Mouse (Mus musculus) ES-E14 (cell line): ENCODE measurements around the gene Gm20662. TPM values are rescaled to one million over a fixed set of nuclear protein-coding genes. Genes with fewer than 3 reads are reported as not detected.
A peak's percentile ranks its signal among the peaks of the same experiment; 100 is the strongest.

Experiments
- DNase-seq: peaks from one replicate; pipeline ENCODE4 v3.0.0-alpha.2; 2013; ENCODE audit warnings: low read depth, low spot score
- H3K27ac ChIP-seq: 2 replicates; pipeline ENCODE4 v1.5.1; 2012; ENCODE audit warnings: low read depth, mild to moderate bottlenecking, low read length, moderate library complexity, mixed read lengths; ENCODE audit not compliant: poor library complexity, insufficient read depth, severe bottlenecking
- H3K36me3 ChIP-seq: 2 replicates; pipeline ENCODE4 v1.6.1; 2012; ENCODE audit warnings: mild to moderate bottlenecking, low read length, moderate library complexity, mixed read lengths; ENCODE audit not compliant: control insufficient read depth, poor library complexity, insufficient read depth, severe bottlenecking
- H3K4me1 ChIP-seq, 2 experiments: fragments of 150-350 bp in 1 of 2; sonication (generic) in 1 of 2; 2 replicates each; pipeline ENCODE4 v1.6.1; 2012; ENCODE audit warnings: low read length in 2 of 2, mild to moderate bottlenecking in 1 of 2, mixed read lengths in 1 of 2; ENCODE audit not compliant: control insufficient read depth in 2 of 2, insufficient read depth in 2 of 2, poor library complexity in 1 of 2
- H3K4me3 ChIP-seq, 2 experiments: fragments of 150-350 bp in 1 of 2; sonication (generic) in 1 of 2; 2 replicates each; pipeline ENCODE4 v1.5.1; 2012; ENCODE audit warnings: low read length in 2 of 2, low read depth in 1 of 2, mild to moderate bottlenecking in 1 of 2, mixed read lengths in 1 of 2; ENCODE audit not compliant: insufficient read depth in 1 of 2, poor library complexity in 1 of 2, severe bottlenecking in 1 of 2
- H3K9ac ChIP-seq: 2 replicates; pipeline ENCODE4 v1.6.1; 2012; ENCODE audit warnings: low read depth, mild to moderate bottlenecking, low read length, mixed read lengths; ENCODE audit not compliant: poor library complexity, insufficient read depth, severe bottlenecking
- H3K9me3 ChIP-seq: fragments of 150-350 bp; sonication (generic); 2 replicates; pipeline ENCODE4 v1.6.1; 2012; ENCODE audit warnings: low read depth, mild to moderate bottlenecking, low read length; ENCODE audit not compliant: control insufficient read depth, insufficient read depth
- CHD2 ChIP-seq: IDR thresholded peaks from 2 replicates; pipeline ENCODE4 v1.6.1; 2014; ENCODE audit warnings: mild to moderate bottlenecking, low read depth, low read length, inconsistent platforms
- HCFC1 ChIP-seq: IDR thresholded peaks from 2 replicates; pipeline ENCODE4 v1.6.1; 2012; ENCODE audit warnings: low read length, inconsistent platforms, borderline replicate concordance; ENCODE audit not compliant: insufficient read depth
- MAFK ChIP-seq: IDR thresholded peaks from 2 replicates; pipeline ENCODE4 v1.6.1; 2014; ENCODE audit warnings: mild to moderate bottlenecking, low read depth, low read length, inconsistent platforms; ENCODE audit not compliant: insufficient read depth
- ZC3H11A ChIP-seq: IDR thresholded peaks from 2 replicates; pipeline ENCODE4 v1.6.1; 2012; ENCODE audit warnings: low read depth, mild to moderate bottlenecking, inconsistent platforms, low read length, borderline replicate concordance
- ZNF384 ChIP-seq: IDR thresholded peaks from 2 replicates; pipeline ENCODE4 v1.6.1; 2012; ENCODE audit warnings: low read depth, low read length, inconsistent platforms
- in situ Hi-C, 2 experiments: fragments of 600-800 bp; cut with MboI; formaldehyde crosslinking; loops; one replicate each; pipeline ENCODE4 v1.15.1; 2025; ENCODE audit warnings: low sequenced_read_pairs in 2 of 2, inconsistent platforms in 1 of 2; ENCODE audit not compliant: unreplicated experiment in 2 of 2
- total RNA-seq: library from RNA; depleted of rRNA; stranded (reverse); fragments of 300-350 nt; gene quantifications from 2 replicates; pipeline ENCODE4 v1.2.3, GENCODE M21; 2012

Gm20662 gene
- total RNA-seq, 1 experiment, result 0.45 TPM

- H3K27ac ChIP-seq, result no peak overlapping the region
- peaks cover 4% of the 10 kb centered on the region; the same call in 1 of the 2 replicates for H3K36me3 ChIP-seq
- DNase-seq, result no peak
- H3K4me3 ChIP-seq, result no peak overlapping the region
- H3K9me3 ChIP-seq, result no peaks in the 10 kb centered on the region
- H3K9ac ChIP-seq, result no peak overlapping the region
- no peaks in the 10 kb centered on the region for H3K4me1 ChIP-seq
- TF ChIP-seq ZNF384 (no peak), ZC3H11A (no peak), CHD2 (no peak), HCFC1 (no peak)
- in situ Hi-C loops, result no loop called here
These were observed 67.2 kb downstream of the Gm20662 start for GRCm38 (mm10) chr9:108063361-108063760.

- H3K9ac ChIP-seq, result no peak overlapping the region
- DNase-seq, result no peak
- no peaks in the 10 kb centered on the region for H3K9me3 ChIP-seq
- H3K4me3 ChIP-seq, result no peak overlapping the region
- H3K4me1 ChIP-seq, result no peaks in the 10 kb centered on the region
- H3K27ac ChIP-seq, result no peak overlapping the region
- peaks cover 8% of the 10 kb centered on the region; the same call in 1 of the 2 replicates for H3K36me3 ChIP-seq
- peak; percentile 47; the same call in 1 of the 2 replicates for TF ChIP-seq ZC3H11A
- no peak for TF ChIP-seq MAFK
- in situ Hi-C loops, result loop anchor here in 1 of 2 experiments (5.0 kb wide), 1 partner anchor 163 kb away; no protein-coding TSS in a partner anchor
These were observed 69.4 kb downstream of the Gm20662 start for GRCm38 (mm10) chr9:108065491-108066011.

DNA sequence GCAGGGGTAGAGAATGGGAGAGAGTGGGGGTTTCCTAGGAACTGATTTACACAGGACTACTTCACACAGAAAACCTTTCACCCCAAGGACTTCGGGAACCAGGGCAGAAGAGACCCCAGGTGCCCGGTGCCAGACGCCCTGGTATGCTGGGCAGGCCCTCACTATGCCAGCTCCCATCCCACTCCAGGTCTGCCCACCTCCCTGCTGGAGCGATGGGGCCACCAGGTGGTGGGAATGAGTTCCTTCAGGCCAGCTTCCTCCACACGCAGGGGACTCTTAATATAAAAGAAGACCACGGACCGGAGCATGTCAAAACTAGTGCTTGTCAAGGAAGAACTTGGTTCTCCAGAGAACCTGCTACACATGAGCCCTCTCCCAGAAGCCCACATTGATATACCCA, 71.0 kb downstream of the Gm20662 start:
- H3K9me3 ChIP-seq, result no peaks in the 10 kb centered on the region
- H3K36me3 ChIP-seq, result peaks cover 13% of the 10 kb centered on the region; the same call in 1 of the 2 replicates
- H3K4me1 ChIP-seq, result no peaks in the 10 kb centered on the region
- no peak overlapping the region for H3K4me3 ChIP-seq
- DNase-seq, result no peak
- no peak overlapping the region for H3K9ac ChIP-seq
- TF ChIP-seq MAFK, result no peak
- no peak for TF ChIP-seq CHD2
- TF ChIP-seq ZC3H11A, result no peak
- no peak for TF ChIP-seq HCFC1
- TF ChIP-seq ZNF384, result no peak
- in situ Hi-C loops, result loop anchor here in 1 of 2 experiments (5.0 kb wide), 1 partner anchor 165 kb away; no protein-coding TSS in a partner anchor
- no peak overlapping the region for H3K27ac ChIP-seq

GRCm38 (mm10) chr9:108067900-108068299, 71.8 kb downstream of the Gm20662 start:
- peaks cover 13% of the 10 kb centered on the region; the same call in 1 of the 2 replicates for H3K36me3 ChIP-seq
- DNase-seq, result peak; percentile 85
- TF ChIP-seq HCFC1 (no peak), ZNF384 (no peak), ZC3H11A (peak; percentile 44; the same call in 1 of the 2 replicates)
- H3K9me3 ChIP-seq, result no peaks in the 10 kb centered on the region
- no peak overlapping the region for H3K9ac ChIP-seq
- H3K27ac ChIP-seq, result no peak overlapping the region
- H3K4me1 ChIP-seq, result no peaks in the 10 kb centered on the region
- in situ Hi-C loops, result loop anchor here in 1 of 2 experiments (5.0 kb wide), 1 partner anchor 166 kb away; no protein-coding TSS in a partner anchor
- no peak overlapping the region for H3K4me3 ChIP-seq

- Histone ChIP-seq H3K4me3 (no peak overlapping the region), H3K4me1 (no peaks in the 10 kb centered on the region), H3K9me3 (no peaks in the 10 kb centered on the region), H3K27ac (no peak overlapping the region), H3K36me3 (peaks cover 11% of the 10 kb centered on the region; the same call in 1 of the 2 replicates), H3K9ac (no peak overlapping the region)
- no peak for DNase-seq
- TF ChIP-seq ZC3H11A, result no peak
- TF ChIP-seq MAFK, result no peak
- in situ Hi-C loops, result loop anchor here in 1 of 2 experiments (5.0 kb wide), 1 partner anchor 167 kb away; no protein-coding TSS in a partner anchor
These were observed 72.9 kb downstream of the Gm20662 start for GRCm38 (mm10) chr9:108069007-108069406.
